Mouse (Mus musculus) testis, postnatal 14 days (tissue): ENCODE measurements around the gene Ccnd1.
A peak's percentile ranks its signal among the peaks of the same experiment; 100 is the strongest.

Experiments
- DNase-seq: peaks from one replicate; pipeline ENCODE4 v3.0.0; 2021; ENCODE audit warnings: low spot score

The Ccnd1 gene

GRCm38 (mm10) chr7:144938661-144939343 lies 923 bp downstream of the Ccnd1 start:
- no peak for DNase-seq

DNA sequence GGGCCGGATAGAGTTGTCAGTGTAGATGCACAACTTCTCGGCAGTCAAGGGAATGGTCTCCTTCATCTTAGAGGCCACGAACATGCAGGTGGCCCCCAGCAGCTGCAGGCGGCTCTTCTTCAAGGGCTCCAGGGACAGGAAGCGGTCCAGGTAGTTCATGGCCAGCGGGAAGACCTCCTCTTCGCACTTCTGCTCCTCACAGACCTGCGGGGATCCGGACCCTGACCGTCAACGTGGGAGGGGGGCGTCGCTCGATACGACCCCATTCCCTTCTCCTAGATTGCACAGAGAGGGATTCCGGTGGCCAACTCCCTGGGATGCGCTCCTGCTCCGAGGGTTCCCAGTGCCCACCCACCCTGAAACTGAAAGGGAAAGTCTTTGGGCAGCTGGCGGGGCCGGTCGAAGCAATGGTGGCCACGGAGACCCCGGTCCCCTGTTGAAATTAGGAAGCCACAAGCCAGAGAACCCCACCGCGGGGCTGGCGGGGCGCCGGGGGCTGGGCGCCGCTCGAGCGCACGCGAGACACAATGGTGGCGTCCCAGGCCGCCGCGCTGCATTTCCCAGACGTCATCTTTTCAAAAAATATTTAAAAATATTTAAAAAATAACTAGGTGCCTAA lies 1.7 kb downstream of the Ccnd1 start:
- no peak for DNase-seq

- DNase-seq = peak; percentile 71
Observed at GRCm38 (mm10) chr7:144937490-144937889, 2.2 kb downstream of the Ccnd1 start.

DNA sequence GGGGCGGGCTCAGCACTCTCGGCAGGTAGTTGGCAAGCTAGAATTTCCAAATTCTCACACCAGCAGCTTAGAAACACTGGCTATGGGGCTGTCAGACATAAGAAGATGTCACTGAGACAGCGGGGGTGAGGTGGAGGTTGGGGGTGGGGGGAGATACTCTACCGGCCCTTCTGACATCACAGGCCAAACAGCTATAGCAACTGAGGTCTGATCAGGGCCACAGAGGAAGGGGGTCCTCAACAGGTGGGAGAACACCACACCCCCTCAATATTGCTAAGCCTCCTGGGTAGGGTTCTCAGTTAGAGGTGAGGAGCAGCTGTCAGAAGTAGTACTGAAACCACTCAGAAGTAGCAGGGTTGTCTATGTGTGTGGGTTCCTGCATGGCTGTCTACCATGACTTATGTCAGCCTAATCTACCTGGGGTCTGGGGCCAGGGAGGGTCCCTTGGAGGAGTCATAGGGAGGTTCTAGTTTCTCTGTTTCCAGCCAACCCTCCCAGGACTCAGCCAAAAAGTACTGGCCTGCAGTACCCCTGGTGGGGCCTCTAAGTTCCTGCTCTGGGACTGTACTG lies 3.3 kb downstream of the Ccnd1 start:
- DNase-seq = no peak

DNA sequence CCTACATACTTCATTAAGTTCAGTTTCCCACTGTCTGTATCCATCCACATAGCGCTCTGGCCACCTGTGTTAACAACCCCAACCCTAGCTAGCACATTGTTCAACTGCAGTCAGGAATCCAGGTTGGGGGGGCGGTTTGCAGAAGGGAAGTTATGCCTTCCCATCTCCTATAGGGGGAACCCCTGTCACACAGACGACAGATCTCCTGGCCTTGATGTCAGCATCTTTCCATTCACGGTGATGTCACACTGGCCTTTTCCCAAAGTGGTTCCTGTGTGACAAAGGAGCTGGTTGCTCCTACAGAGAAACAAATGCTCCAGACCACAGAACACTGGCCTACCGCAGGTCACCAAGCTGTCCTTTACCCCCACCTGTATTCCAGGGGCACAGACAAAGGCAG lies 4.2 kb downstream of the Ccnd1 start:
- DNase-seq = no peak

DNA sequence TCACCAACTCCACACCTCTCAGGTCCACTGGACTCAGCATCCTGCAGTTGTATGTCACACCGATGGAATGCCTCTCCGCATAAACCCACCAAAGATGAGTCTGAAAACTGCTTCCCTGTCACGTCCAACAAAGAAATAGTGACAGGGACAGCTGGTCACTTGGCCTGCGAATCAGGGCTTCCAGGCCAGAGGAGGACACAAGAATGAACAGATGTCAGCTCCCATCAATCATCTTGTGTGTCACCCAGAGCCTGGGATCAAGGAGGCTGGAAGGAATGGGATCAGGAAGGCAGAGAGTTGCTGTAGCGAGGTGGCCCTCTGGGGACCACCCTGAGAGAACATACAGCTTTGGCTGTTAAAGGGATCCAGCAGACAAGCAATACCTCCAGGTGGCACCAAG lies 4.8 kb downstream of the Ccnd1 start:
- DNase-seq = no peak

DNA sequence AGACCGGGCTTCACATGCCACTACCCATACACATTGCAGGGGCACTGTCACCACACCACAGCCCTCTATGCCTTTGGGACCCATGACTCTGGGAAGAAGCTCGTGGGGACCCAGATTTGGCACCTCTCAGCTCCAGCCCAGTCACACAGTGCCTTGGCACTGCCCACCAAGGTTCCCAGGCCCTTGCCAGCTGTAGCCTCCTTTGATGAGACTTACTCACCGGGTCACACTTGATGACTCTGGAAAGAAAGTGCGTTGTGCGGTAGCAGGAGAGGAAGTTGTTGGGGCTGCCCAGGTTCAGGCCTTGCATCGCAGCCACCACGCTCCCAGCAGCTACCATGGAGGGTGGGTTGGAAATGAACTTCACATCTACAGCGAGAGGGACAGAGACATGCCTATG lies 5.9 kb downstream of the Ccnd1 start:
- no peak for DNase-seq

DNA sequence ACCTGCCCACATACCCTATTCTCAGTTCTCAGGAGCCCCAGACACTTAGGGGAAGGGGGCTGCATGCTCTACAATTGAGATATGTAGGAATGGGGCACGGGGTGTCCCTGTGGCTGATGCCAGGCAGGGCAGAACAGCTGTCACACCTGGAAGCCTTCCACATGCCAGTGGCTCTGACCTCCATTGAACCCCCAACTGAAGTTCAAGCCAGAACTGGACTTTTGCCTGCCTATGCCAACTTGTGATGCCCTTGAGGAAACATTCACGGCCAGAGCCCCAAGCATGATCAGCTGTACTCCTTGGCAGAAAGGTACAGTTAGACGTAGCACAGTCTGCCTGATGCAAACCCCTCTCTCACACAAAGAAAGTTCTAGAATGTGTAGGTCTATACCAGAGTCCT lies 6.4 kb downstream of the Ccnd1 start:
- DNase-seq = no peak

GRCm38 (mm10) chr7:144932389-144932937 lies 7.3 kb downstream of the Ccnd1 start:
- peak; percentile 53 for DNase-seq

DNA sequence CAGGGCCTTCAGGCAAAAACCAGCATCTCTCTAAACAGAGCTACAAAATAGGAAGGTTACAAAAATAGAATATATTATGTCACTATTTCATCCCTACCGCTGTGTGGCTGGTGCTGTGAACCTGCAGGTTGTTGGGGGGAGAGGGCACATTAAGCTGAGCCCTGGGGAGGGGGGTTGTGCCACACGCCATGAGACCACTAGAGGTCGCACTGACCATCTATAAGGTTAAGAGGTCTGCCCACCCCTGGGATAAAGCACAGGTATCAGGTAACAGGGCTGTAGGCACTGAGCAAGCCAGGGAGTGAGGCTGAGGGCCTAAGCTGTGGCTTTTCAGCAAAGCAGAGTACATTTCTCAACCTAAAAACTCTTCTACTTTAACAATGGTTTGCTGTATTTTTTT lies 7.9 kb downstream of the Ccnd1 start:
- DNase-seq = no peak

GRCm38 (mm10) chr7:144929931-144930330 lies 9.8 kb downstream of the Ccnd1 start:
- no peak for DNase-seq

GRCm38 (mm10) chr7:144929506-144929905 lies 10.2 kb downstream of the Ccnd1 start:
- DNase-seq = no peak

- DNase-seq = no peak
Observed at GRCm38 (mm10) chr7:144928889-144929210, 10.9 kb downstream of the Ccnd1 start.

DNA sequence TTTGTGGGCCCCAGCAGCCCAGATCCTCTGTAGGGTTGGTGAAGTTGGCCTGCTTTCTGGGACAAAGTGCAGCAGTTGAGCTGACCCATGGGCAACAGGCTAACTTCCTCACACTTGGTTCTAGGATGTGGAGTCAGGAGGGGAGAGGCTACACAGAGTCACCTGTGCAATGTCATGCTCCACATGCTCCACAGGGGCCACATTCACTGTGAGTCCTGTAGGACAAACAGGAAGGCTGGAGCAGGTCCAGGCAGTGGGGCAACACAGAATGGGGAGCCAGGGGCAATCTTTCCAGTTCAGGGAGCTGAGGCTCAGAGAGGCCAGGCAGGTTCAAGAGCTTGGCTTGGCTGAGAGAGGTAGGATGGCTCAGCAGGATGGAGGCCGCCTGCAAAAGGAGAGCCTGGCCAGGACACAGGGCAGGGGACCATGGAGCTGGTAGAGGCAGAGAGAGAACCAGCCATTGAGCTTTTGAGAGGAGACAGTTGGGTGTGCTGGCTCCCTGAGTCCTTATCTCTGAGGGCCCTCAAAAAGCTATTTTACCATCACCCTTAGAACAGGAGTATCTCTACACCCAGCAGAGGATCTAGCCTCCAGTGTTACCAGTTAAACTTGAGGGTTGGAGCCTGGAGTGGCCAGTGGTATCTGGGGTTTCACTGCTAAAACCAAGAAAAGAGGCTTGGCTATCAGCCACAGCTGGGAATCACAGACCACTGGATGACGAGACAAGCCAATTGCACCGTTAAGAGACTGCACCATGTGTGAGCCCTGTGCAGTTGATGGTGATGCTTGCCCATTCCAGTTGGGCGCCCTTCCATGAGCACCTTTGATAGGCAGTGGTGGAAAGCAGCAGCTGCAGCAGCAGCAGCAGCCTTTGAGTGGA lies 11.5 kb downstream of the Ccnd1 start:
- DNase-seq = no peak

DNA sequence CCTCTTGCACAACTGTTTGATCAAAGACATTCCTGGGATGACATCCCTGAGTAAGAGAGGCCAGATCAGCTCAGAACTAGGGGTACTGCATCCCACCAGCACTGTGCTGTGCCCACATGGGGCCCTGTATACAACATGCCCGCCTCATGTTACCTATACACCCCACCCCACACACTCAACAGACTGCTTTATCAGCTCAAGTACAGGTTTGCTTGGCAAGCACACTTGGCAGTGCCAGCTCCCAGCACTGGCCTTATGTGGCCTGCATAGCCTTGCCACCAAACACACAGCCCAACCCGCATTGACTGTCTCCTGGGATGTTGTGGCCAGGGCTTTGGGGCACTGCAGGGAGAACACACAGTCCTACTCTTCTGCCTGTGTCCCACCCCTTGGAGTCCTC lies 12.1 kb downstream of the Ccnd1 start:
- DNase-seq = no peak

- no peak for DNase-seq
Observed at GRCm38 (mm10) chr7:144918823-144919222, 20.9 kb downstream of the Ccnd1 start.

DNA sequence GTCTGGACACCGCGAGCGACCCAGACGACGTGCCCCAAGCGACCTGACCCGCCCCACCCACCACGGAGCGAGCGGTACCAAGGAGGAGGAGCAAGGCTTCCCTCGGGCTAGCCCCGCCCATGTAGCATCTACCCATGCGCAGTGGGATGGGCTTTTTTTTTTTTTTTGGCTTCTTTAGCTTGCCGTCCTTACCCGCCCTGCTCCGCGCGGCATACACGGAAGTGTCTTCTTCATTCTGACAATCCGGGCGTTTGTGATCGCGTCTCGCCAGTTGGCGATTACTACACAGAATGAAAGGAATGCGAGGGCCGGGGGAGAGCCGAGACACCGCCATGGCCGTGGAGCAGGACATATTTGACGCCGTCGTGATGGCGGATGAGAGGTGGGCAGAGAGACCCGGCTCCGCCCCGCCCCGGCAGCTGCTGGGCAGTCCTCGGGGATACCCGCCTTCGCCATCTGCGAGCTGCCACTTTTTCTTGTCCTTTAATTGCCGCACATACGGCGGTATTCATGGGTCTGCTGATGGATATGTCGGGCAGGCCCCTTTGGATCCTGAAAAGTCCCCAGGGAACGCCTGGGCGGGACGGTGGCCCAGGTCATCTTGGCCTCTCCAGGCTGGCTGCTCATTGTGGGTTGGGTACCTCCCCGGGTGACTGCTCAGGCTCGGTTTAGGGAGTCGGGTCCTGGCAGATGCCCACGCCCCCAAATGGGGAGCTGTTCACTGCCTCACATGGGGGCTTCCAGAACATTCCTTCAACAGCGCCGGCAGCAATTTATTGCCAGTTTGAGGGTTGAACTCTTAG lies 24.6 kb downstream of the Ccnd1 start, which contains the start of gene LTO1:
LTO1 (plus strand) TSS at position 153 of the 803 bp plus-strand sequence.
- DNase-seq = peak; percentile 92

GRCm38 (mm10) chr7:144914296-144914947 lies 25.3 kb downstream of the Ccnd1 start:
- DNase-seq = peak; percentile 50

DNA sequence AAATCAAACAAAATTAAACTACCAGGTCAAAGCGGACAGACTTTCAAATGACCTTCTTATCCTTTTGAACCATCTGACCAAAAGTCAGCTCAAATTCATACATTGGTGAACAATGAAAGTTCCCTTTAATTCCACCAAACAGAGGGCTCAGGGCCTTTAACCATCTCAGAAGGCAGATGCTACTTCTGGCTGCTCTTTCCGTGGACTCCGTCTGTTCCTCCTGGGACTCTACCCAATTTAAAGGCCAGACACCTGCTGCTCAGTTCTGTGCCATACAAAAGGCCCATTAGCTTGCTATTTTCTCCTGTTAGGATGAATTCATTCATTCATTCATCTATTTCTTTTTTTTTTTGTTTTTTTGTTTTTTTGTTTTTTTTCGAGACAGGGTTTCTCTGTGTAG lies 26.8 kb downstream of the Ccnd1 start:
- DNase-seq = no peak

DNA sequence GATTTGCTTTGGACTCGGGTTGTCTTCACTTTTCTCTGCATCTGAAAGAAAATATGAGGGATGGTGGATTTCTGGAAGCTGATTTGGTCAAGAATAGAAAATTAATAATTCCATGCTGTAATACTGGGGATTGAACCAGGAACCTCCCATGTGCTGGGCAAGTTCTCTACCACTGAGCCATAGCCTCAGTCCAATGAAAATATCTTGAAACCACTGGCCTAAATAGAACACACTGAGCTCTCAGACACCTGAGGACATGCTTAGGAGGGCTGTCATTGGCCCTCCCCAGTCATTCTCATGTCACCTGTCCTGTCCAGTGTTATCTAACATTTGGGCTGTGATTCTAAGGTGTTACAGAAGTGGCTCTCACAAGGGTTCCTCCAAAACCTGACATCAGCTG lies 28.6 kb downstream of the Ccnd1 start:
- DNase-seq = no peak

DNA sequence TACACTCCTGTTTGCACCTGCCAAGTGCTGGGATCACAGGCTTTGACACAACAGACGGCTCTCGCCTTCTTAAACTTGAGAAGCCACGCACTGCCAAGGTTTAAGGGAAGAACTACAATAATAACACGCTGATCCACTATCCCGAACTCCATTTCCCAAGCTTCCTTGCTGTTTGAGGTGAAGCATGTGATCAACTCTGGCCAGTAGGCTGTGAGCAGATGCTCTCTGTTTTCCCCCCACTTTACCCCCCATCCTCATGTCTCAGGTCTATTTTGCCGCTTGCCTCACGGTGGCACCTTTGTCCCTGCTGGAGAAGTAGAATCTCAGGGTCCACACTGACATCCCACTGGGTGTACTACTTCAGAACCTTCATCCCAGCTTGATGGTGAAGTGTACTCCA lies 31.0 kb downstream of the Ccnd1 start:
- DNase-seq = no peak
